Mouse (Mus musculus) central nervous system, embryonic 18 days (tissue): ENCODE results near the gene Prl. TPM values are rescaled to one million over a fixed set of nuclear protein-coding genes. Genes with fewer than 3 reads are reported as not detected.

ENCODE experiments used
- polyA plus RNA-seq: library from polyadenylated mRNA; depleted of rRNA; stranded (reverse); fragments of >200 nt; gene quantifications from 2 replicates; pipeline ENCODE4 v1.2.3, GENCODE M21; 2012; rRNA removed

Gene Prl
- polyA plus RNA-seq: not detected in 2 replicates

DNA sequence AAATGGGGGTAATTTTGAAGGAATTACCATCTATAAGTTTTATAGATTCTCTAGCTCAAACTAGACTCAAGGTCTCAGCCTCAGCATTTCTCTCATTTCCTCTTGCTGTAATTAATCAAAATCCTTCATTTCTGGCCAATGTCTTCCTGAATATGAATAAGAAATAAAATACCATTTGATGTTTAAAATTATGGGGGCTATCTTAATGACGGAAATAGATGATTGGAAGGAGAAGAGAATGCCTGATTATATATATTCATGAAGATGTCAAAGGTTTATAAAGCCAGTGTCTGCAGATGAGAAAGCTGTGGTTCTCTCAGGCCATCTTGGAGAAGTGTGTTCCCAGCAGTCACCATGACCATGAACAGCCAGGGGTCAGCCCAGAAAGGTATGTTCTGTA is at the start of gene Prl:
Prl (plus strand) TSS at position 301 of the 400 bp plus-strand sequence.

DNA sequence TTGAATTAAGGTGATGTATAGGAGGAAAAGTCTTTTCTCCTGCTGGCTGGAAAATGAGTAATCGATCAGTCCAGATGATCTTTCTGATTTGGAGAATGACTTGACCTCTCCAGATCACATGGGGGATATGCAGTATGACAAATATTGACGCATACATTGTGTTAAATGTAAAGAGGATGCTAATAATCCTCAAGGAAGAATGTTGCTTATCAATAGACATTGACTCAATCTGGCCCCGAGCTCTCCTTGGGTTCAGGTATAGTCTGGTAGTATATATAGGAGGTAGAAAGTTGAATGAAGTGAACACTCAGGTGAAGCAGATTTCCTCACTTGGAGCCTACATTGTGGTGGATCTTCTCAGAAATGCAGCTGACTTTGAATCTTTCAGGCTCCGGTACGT is 36.5 kb downstream of the Prl start, which contains the start of gene Prl3d1:
Prl3d1 (plus strand) TSS at position 301 of the 400 bp plus-strand sequence.

Other genes starting within 250 kb of the Prl start
- not detected in 2 replicates for gene Prl3d1, start 36.6 kb downstream of the Prl start, polyA plus RNA-seq
- gene Prl3d2, start 64.1 kb downstream of the Prl start, polyA plus RNA-seq: not detected in 2 replicates
- not detected in 2 replicates for gene Prl3d3, start 99.2 kb downstream of the Prl start, polyA plus RNA-seq
- gene Prl3c1, start 139.1 kb downstream of the Prl start, polyA plus RNA-seq: not detected in 2 replicates
- gene Prl3b1, start 184.3 kb downstream of the Prl start, polyA plus RNA-seq: not detected in 2 replicates
- not detected in 2 replicates for gene Prl3a1, start 201.9 kb downstream of the Prl start, polyA plus RNA-seq